Mouse (Mus musculus): ENCODE data around the gene Fra10ac1. TPM values are rescaled to one million over a fixed set of nuclear protein-coding genes. Genes with fewer than 3 reads are reported as not detected.
A peak's percentile ranks its signal among the peaks of the same experiment; 100 is the strongest.

Gene Fra10ac1
- polyA plus RNA-seq (2012; rRNA removed), result 26.9 and 27.8 TPM in 2 replicates

DNA sequence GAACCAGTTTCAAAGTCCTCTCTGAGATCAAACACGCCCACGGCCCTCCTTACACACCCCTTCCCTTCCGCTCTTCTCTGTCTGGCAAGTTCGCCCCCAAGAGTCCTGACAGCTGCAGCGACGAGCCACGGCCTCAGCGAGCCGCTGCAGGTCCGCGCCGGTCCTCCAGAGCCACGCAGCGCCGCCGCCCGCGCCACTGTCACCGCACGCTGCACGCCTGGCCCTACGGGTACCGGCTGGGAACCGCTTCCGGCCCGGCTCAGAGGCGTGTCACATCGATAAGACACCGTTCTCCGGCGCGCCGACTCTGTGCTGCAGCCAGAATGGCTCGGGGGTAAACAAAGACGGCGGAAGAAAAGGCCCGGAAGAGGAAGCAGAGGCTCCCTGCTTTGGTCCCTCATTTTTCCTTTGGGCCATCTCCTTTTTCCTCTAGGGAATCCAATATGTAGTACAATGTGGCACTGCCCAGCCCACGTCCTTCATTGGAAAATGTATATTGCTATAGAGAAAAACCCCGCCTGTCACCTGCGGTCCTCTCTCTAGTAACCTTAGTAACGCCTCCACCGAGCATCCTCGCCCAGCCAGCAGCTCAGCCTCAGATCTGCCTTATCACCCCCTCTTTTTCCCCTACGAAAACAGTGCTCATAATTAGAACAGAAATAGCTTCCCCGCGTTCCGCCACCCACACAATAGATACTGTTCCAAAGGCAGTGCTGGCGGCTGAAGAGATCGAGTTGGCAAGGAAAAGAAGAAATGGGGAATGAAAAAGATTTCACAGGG, at the start of gene Fra10ac1:
TSS of gene Fra10ac1 (minus strand) at position 252 of the 780 bp plus-strand sequence.
- DNase-seq (ENCODE audit: extremely low spot score in 1 of 2, low spot score in 1 of 2), result peak; percentile 86 to 96

DNA sequence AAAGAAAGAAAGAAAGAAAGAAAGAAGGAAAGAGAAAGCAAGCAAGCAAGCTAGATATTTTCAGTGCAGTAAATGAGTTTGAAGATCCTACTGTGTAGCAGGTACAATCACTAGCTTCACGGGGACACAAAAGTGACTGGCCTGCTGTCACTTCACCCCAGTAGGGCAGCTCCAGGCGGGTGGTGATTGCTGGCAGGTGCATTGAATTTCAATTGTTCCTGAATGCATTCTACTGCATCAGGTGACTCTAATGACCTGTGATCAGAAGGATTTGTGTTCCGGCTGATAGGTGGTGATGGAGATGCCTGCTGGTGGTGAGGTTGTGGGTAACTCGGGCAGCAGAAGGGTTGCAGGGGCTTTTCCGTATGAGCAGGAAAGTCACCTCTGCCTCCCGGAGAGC, 47.1 kb upstream of the Fra10ac1 start:
- no peak for DNase-seq (ENCODE audit: extremely low spot score in 1 of 2, low spot score in 1 of 2)

GRCm38 (mm10) chr19:38267469-38267868, 43.5 kb upstream of the Fra10ac1 start:
- DNase-seq (ENCODE audit: extremely low spot score in 1 of 2, low spot score in 1 of 2), result no peak

DNA sequence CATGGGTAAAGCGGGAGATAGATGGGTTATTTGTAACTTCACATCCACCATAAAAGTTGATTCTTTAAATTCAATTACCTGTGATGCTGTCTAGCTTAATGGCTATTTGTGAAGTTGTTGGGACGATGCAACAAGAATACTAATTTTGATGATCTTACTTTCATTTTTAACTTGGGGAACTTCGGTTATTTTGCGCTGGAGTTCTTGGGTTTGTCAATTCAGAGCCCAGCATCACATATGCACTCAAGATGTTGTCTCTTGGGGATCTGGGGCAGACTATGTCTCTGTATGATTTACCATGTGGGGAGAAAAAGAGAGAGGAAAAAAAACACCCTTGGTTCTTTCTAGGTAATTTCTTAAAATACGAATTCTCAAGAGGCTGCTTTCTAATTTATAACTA, 41.8 kb upstream of the Fra10ac1 start:
- DNase-seq (ENCODE audit: extremely low spot score in 1 of 2, low spot score in 1 of 2), result no peak

DNA sequence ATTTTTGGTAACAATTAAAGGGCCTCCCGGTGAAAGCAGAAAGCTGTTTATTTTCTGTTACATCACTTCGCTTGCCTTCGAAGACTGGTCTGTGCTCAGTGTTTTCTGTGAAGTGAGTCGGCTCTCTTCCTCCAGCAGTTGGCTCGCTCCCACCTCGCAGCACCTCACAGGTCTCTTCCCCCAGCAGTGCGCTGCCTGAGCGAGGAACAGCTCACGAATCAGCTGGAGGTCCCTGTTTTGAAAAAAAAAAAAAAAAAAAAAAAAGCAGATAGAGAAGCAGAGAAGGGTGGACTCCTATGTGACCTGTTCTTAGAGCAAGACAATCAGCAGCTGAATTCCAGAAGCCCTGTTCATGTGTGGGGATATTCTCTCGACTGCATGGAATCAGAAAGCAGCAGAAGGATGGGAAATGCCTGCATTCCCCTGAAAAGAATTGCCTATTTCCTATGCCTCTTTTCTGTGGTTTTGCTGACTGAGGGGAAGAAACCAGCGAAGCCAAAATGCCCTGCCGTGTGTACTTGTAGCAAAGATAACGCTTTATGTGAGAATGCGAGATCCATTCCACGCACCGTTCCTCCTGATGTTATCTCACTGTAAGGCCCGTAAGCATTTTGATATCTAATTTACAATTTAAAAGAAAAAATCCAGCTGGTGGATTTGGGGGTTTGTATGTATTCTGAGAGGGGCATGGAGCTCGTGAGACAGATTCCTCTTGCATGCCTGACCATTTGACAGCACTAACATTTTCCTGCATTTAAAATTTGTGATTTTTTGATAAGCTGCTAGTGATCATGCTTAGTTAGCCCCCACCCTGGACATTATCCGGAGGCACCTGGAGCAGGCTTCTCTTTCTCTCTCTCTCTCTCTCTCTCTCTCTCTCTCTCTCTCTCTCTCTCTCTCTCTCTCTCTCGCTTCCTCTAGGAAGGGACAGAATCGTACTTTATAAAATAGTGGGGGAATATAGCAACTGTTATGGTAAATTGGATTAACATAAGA, 40.8 kb upstream of the Fra10ac1 start, which contains the start of gene Lgi1:
TSS of gene Lgi1 (plus strand) at position 32 of the 996 bp plus-strand sequence.
- peak in 1 of 2 experiments; percentile 72 for DNase-seq (ENCODE audit: extremely low spot score in 1 of 2, low spot score in 1 of 2)

- DNase-seq (ENCODE audit: extremely low spot score in 1 of 2, low spot score in 1 of 2), result peak; percentile 70 to 91
Observed at GRCm38 (mm10) chr19:38263829-38264504, 40.0 kb upstream of the Fra10ac1 start.

DNA sequence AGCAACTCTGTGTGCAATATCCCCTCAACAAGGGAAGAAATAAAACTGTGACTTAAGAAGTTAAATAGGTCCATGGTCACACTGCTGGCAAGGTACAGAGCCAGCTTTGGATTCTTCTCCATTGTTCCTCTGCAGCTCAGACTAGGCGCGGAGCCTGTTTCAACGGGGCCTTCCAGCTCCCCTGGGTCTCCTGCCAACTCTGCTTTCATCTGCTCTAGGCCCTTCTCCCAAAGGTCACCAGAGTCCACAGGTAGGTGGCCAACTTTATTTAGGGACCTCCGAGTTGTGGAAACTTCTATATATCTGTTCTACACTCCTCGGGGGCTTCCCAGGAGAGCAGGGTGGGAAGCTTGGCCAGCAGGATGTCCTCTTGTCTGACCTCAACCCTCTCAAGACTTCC, 37.4 kb upstream of the Fra10ac1 start:
- DNase-seq (ENCODE audit: extremely low spot score in 1 of 2, low spot score in 1 of 2), result no peak

- DNase-seq (ENCODE audit: extremely low spot score in 1 of 2, low spot score in 1 of 2), result peak in 1 of 2 experiments; percentile 49
Observed at GRCm38 (mm10) chr19:38260346-38260745, 36.4 kb upstream of the Fra10ac1 start.

- no peak for DNase-seq (ENCODE audit: extremely low spot score in 1 of 2, low spot score in 1 of 2)
Observed at GRCm38 (mm10) chr19:38259436-38259835, 35.5 kb upstream of the Fra10ac1 start.

DNA sequence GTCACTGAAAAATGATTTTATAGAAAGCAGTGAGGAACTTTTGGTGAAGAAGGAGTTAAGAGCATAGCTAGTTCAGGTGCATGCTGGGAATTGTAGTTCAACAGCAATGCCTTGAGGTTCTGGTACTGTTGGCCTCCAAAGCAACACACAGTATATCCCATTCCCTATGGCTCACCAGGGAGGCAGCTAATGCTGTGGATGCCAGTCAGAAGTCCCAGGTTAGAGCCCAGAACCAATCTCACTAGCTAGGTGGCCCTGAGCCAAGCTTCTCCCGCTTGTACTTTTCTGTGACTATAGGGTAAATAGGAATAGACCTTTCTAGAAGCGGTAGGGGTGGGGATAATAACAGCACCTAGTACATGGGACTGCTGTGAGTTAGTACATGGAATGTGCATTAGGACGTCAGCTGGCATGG, 34.7 kb upstream of the Fra10ac1 start:
- peak; percentile 40 to 68 for DNase-seq (ENCODE audit: extremely low spot score in 1 of 2, low spot score in 1 of 2)

GRCm38 (mm10) chr19:38253796-38254195, 29.8 kb upstream of the Fra10ac1 start:
- peak in 1 of 2 experiments; percentile 78 for DNase-seq (ENCODE audit: extremely low spot score in 1 of 2, low spot score in 1 of 2)

DNA sequence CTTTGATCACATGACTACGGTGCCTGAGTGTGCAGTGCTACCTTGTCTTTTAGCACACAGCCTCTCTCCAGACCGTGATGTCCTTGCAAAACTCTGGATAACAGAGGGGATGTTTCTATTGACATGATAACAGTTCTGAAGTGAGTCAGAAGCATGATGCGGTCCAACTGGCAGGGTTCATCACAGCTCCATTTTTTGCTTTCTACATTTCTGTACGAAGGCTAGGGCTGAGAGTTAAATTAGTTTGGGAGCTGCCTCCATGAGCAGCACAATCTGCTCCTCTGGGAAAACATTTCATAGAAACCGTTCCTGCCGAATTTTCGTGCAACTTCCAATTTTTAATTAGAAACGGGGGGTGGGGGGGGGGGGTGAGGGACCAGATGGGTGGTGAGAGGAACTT, 25.7 kb upstream of the Fra10ac1 start:
- DNase-seq (ENCODE audit: extremely low spot score in 1 of 2, low spot score in 1 of 2), result no peak

- DNase-seq (ENCODE audit: extremely low spot score in 1 of 2, low spot score in 1 of 2), result no peak
Observed at GRCm38 (mm10) chr19:38246177-38246622, 22.2 kb upstream of the Fra10ac1 start.

DNA sequence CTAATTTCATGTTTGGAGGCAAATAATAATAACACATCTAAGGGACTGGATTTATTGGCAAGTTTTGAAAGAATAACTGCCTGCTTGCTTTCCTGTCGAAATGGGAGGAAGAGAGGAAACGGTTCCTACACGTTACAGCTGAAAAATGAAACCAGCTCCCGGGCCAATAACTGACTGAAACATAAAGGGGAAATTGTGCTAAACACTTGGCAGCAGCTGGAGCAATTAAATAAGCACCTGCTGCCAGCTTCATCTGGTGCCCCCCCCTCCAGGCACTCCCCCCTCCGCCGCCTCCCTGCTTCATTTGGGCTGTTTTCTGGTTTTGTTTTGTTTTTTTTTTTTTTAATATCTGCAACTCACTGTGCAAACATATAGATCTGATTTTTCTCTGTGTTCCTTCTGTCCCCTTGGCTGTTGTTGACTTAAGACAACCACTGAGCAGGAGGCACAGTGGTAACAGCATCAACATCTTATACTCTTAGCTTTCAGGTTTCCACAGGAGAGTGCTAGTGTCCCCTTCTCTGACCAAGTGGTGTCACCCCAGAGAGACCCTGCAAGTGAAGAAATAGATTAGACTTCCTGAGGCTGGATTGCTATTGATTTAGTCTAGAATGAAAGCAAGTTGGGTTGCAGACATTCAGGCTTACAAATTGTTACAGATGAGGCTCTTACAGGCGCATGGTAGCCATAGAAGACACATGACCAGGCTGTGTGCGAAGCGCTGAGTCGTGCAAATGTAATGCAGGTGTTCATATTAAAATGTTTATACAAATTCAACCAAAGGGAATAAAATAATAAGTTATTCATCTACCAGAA, 21.6 kb upstream of the Fra10ac1 start:
- DNase-seq (ENCODE audit: extremely low spot score in 1 of 2, low spot score in 1 of 2), result peak in 1 of 2 experiments; percentile 42

- no peak for DNase-seq (ENCODE audit: extremely low spot score in 1 of 2, low spot score in 1 of 2)
Observed at GRCm38 (mm10) chr19:38244748-38245147, 20.8 kb upstream of the Fra10ac1 start.

DNA sequence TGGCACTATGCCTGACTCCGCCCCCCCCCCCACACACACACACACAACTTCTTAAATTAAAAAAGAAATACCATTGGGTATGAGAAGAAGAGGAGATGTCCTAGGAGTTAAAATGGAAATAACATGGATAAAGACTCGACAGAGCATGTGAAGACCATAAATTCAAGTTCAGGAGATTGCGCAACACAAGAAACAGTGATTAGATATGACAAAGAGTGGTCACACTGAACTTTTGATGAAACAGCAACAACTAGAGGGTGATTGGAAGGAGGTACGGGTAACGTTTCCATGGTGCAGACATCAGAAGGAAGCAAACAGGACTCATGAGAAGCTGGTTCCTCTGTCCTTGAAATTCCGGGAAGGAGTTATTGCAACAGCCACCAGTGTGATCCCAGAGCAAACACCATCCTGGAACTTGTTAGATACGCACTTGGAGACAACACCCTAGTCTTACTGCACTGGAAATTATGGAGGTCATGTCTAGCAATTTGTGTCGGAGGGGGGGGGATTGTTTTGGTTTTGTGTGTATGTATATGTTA, 18.4 kb upstream of the Fra10ac1 start:
- no peak for DNase-seq (ENCODE audit: extremely low spot score in 1 of 2, low spot score in 1 of 2)

GRCm38 (mm10) chr19:38238213-38238951, 14.4 kb upstream of the Fra10ac1 start:
- peak; percentile 50 to 82 for DNase-seq (ENCODE audit: extremely low spot score in 1 of 2, low spot score in 1 of 2)

DNA sequence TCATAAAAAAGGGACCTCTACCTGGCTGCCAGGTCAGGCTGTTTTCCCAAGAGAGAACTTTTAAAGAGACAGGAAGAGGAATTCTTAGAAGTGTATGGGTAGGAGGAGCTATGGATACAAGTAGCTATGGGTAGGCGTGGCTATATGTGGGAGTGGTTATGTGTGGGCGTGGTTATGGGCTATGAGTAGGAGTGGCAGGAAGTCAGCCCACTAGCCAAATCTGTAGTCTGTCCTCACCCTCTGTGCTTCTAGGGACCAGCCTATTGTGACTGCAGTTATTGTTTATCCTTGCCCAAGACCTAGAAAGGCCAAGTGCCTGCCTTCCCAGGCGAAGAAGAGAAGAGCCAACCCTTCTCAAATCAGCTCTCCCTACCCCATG, 13.9 kb upstream of the Fra10ac1 start:
- DNase-seq (ENCODE audit: extremely low spot score in 1 of 2, low spot score in 1 of 2), result peak in 1 of 2 experiments; percentile 23

GRCm38 (mm10) chr19:38236526-38236925, 12.6 kb upstream of the Fra10ac1 start:
- DNase-seq (ENCODE audit: extremely low spot score in 1 of 2, low spot score in 1 of 2), result no peak
